Mouse (Mus musculus): Measurements from ENCODE around the gene Tbc1d24. TPM values are rescaled to one million over a fixed set of nuclear protein-coding genes. Genes with fewer than 3 reads are reported as not detected.

The Tbc1d24 gene
- total and polyA plus RNA-seq, 3 experiments: 10.3 to 11.3 (median 11.0) TPM

- intact Hi-C loops (cut with DNase I): loop anchor here (5.0 kb wide), 1 partner anchor 83 kb away; the partner anchor contains the start of gene Ccnf
- Histone ChIP-seq H3K79me2 (replicated peaks; ENCODE audit: control insufficient read depth, insufficient read depth, low read length) (no peaks in the 10 kb centered on the region; the same call in 1 of the 2 replicates), H3K27me3 (ENCODE audit: control insufficient read depth, insufficient read depth, low read length) (no peaks in the 10 kb centered on the region), H3K4me3 (peak within 1 kb of the TSS; percentile 92), H3K36me3 (ENCODE audit: control insufficient read depth, insufficient read depth, low read length) (no peaks in the 10 kb centered on the region), H3K4me1 (ENCODE audit: control insufficient read depth, insufficient read depth, low read length) (peaks cover 5% of the 10 kb centered on the region), H3K9ac (ENCODE audit: low read depth, low read length) (peak within 1 kb of the TSS; percentile 84), H3K27ac (peak within 1 kb of the TSS; percentile 100)
- under 1% methylated on average over 58 of the region's 58 CpGs for WGBS
- DNase-seq: peak; percentile 94 to 96
- TF ChIP-seq CTCF (IDR thresholded peaks at IDR 0.05) (peak; percentile 62), POLR2A (IDR thresholded peaks at IDR 0.05; ENCODE audit: insufficient read depth, low read depth, low read length) (peak; percentile 83), EP300 (IDR thresholded peaks at IDR 0.05; ENCODE audit: insufficient read depth, low read depth, low read length) (peak; percentile 53; the same call in 1 of the 2 replicates)
Measured at GRCm38 (mm10) chr17:24169317-24170065, 35.9 kb downstream of the Tbc1d24 start, which contains the start of gene Atp6v0c. Gene Atp6v0c, minus strand, starts transcription at chr17:24169702.

DNA sequence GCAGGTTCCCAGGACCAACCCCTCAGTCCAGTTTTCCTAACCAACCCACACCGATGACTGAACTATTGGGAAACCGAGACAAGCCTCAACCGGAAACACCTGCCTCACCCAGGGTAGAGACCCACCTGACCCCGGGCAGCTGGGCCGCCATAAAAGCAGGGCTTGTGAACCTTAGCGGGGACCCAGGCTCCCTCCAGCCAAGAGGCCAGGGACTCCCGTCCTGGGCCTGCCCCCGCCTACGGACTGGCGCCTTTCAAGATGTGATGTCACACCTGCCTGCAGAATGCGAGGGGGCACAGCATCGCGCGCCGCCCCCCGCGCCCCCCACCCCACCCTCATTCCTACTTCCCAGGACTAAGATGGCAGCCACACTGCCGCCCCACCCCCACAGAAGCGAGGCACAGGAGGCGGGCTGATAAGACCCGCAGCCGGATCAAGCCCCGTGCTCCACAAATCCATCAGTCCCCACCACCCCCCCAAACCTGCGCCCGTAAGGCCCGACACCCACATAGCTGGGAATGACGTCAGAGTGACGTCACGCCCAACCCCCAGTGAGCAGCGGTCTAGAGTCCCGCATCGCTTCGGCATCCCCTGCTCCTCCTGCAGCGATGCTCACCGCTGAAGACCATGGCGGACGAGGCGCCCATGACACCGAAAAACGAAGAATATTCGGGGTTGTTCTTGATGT, 36.6 kb downstream of the Tbc1d24 start:
- WGBS: under 1% methylated on average over 41 of the region's 41 CpGs
- no peaks in the 10 kb centered on the region for H3K36me3 ChIP-seq (ENCODE audit: control insufficient read depth, insufficient read depth, low read length)
- no peaks in the 10 kb centered on the region; the same call in 1 of the 2 replicates for H3K79me2 ChIP-seq (replicated peaks; ENCODE audit: control insufficient read depth, insufficient read depth, low read length)
- H3K27ac ChIP-seq: peak overlapping the region; percentile 100
- peaks cover 5% of the 10 kb centered on the region for H3K4me1 ChIP-seq (ENCODE audit: control insufficient read depth, insufficient read depth, low read length)
- no peaks in the 10 kb centered on the region for H3K27me3 ChIP-seq (ENCODE audit: control insufficient read depth, insufficient read depth, low read length)
- peak overlapping the region; percentile 92 for H3K4me3 ChIP-seq
- intact Hi-C loops (cut with DNase I): no loop called here
- peak in 1 of 2 experiments; percentile 74 for DNase-seq
- TF ChIP-seq POLR2A (IDR thresholded peaks at IDR 0.05; ENCODE audit: insufficient read depth, low read depth, low read length) (no peak; the same call in 1 of the 2 replicates), EP300 (IDR thresholded peaks at IDR 0.05; ENCODE audit: insufficient read depth, low read depth, low read length) (no peak), CTCF (IDR thresholded peaks at IDR 0.05) (no peak)
- H3K9ac ChIP-seq (ENCODE audit: low read depth, low read length): peak overlapping the region; percentile 84

GRCm38 (mm10) chr17:24167891-24168505, 37.4 kb downstream of the Tbc1d24 start:
- TF ChIP-seq POLR2A (IDR thresholded peaks at IDR 0.05; ENCODE audit: insufficient read depth, low read depth, low read length) (no peak), EP300 (IDR thresholded peaks at IDR 0.05; ENCODE audit: insufficient read depth, low read depth, low read length) (no peak), CTCF (IDR thresholded peaks at IDR 0.05) (no peak)
- Histone ChIP-seq H3K4me3 (peak overlapping the region; percentile 92), H3K9ac (ENCODE audit: low read depth, low read length) (peak overlapping the region; percentile 84), H3K4me1 (ENCODE audit: control insufficient read depth, insufficient read depth, low read length) (peaks cover 5% of the 10 kb centered on the region), H3K27me3 (ENCODE audit: control insufficient read depth, insufficient read depth, low read length) (no peaks in the 10 kb centered on the region), H3K27ac (no peak overlapping the region; the same call in 1 of the 2 replicates), H3K36me3 (ENCODE audit: control insufficient read depth, insufficient read depth, low read length) (no peaks in the 10 kb centered on the region), H3K79me2 (replicated peaks; ENCODE audit: control insufficient read depth, insufficient read depth, low read length) (no peaks in the 10 kb centered on the region; the same call in 1 of the 2 replicates)
- 39% methylated on average over 7 of the region's 7 CpGs for WGBS
- intact Hi-C loops (cut with DNase I): no loop called here
- no peak for DNase-seq

DNA sequence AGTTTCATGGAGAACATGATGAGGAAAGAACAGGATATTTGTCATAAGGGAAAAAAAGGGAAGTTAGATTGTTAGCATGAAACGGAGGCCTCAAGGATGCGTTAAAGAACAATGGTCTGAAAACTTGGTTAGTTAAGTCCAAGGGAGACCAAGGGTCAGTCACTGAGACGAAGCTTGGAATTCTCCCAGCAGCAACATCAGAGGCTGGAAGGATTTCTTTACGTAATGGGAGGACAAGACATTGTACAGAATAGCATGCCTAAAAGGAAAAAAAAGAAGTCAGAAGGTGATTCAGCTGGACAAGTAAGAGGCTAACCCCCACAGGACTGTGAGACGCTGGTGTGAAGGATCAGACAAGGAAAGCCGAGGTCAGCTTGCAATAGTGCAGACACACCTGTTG, 38.2 kb downstream of the Tbc1d24 start:
- Histone ChIP-seq H3K27ac (no peak overlapping the region), H3K36me3 (ENCODE audit: control insufficient read depth, insufficient read depth, low read length) (no peaks in the 10 kb centered on the region), H3K4me3 (no peak overlapping the region), H3K27me3 (ENCODE audit: control insufficient read depth, insufficient read depth, low read length) (no peaks in the 10 kb centered on the region), H3K4me1 (ENCODE audit: control insufficient read depth, insufficient read depth, low read length) (peaks cover 7% of the 10 kb centered on the region), H3K79me2 (replicated peaks; ENCODE audit: control insufficient read depth, insufficient read depth, low read length) (no peaks in the 10 kb centered on the region; the same call in 1 of the 2 replicates), H3K9ac (ENCODE audit: low read depth, low read length) (no peak overlapping the region)
- intact Hi-C loops (cut with DNase I): no loop called here
- 43% methylated on average over 6 of the region's 6 CpGs for WGBS
- TF ChIP-seq CTCF (IDR thresholded peaks at IDR 0.05) (no peak), EP300 (IDR thresholded peaks at IDR 0.05; ENCODE audit: insufficient read depth, low read depth, low read length) (no peak), POLR2A (IDR thresholded peaks at IDR 0.05; ENCODE audit: insufficient read depth, low read depth, low read length) (no peak)
- DNase-seq: no peak

DNA sequence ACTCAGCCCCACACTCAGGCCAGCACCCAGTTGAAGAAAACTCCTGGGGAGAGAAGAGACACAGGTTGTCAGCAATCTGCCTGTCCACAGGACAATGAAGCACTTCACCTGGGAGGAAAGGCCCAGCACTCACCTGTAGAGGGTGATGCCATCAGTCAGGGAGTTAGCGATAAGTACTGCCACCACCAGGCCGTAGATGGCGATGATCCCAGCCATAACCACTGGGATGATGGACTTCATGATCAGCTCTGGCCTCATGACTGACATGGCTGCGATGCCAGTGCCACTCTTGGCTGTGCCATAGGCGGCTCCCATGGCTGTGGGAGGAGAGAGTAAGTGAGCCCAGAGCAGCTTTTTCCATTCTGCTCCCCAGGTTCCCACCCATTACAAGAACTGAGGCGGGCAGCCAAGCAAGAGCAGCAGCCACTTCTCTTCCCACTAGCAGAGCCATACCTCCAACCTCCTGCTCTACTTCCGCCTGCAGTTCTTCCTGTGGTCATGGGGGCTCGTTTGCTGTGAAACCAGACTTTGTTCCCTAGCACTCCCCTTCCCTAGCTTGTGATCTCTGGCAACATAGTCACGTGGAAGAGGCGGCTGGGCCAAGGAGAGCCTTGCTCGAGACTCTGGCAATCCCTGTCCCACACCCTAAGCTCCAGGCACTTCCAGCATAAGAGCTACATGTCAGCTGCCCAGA, 40.6 kb downstream of the Tbc1d24 start:
- Histone ChIP-seq H3K4me3 (no peak overlapping the region), H3K27me3 (ENCODE audit: control insufficient read depth, insufficient read depth, low read length) (no peaks in the 10 kb centered on the region), H3K27ac (no peak overlapping the region), H3K9ac (ENCODE audit: low read depth, low read length) (no peak overlapping the region), H3K79me2 (replicated peaks; ENCODE audit: control insufficient read depth, insufficient read depth, low read length) (no peaks in the 10 kb centered on the region; the same call in 1 of the 2 replicates), H3K4me1 (ENCODE audit: control insufficient read depth, insufficient read depth, low read length) (peaks cover 5% of the 10 kb centered on the region), H3K36me3 (ENCODE audit: control insufficient read depth, insufficient read depth, low read length) (no peaks in the 10 kb centered on the region)
- intact Hi-C loops (cut with DNase I): no loop called here
- DNase-seq: peak in 1 of 2 experiments; percentile 43
- WGBS: 70% methylated on average over 11 of the region's 11 CpGs
- TF ChIP-seq EP300 (IDR thresholded peaks at IDR 0.05; ENCODE audit: insufficient read depth, low read depth, low read length) (no peak), POLR2A (IDR thresholded peaks at IDR 0.05; ENCODE audit: insufficient read depth, low read depth, low read length) (no peak), CTCF (IDR thresholded peaks at IDR 0.05) (no peak)

All from heart, adult 2 months (tissue).